Mouse (Mus musculus) CH12.LX (cell line): ENCODE measurements around the gene Gpr155. TPM values are rescaled to one million over a fixed set of nuclear protein-coding genes. Genes with fewer than 3 reads are reported as not detected.

Source experiments
- DNase-seq: peaks from one replicate; pipeline ENCODE4 v3.0.0-alpha.2; 2013; ENCODE audit errors: extremely low read depth
- H3K27ac ChIP-seq: 2 replicates; pipeline ENCODE4 v1.5.1; 2012; ENCODE audit warnings: low read depth, mild to moderate bottlenecking, control low read depth, moderate library complexity; ENCODE audit not compliant: insufficient read depth
- H3K27me3 ChIP-seq: replicated peaks from 2 replicates; pipeline ENCODE3; 2012; ENCODE audit warnings: inconsistent platforms
- H3K36me3 ChIP-seq, 2 experiments: replicated peaks in 1 of 2; 2 replicates each; pipeline versions ENCODE3 to v1.6.1; 2012; ENCODE audit warnings: inconsistent platforms in 1 of 2, low read length in 1 of 2, mild to moderate bottlenecking in 1 of 2, mixed read lengths in 1 of 2, moderate library complexity in 1 of 2; ENCODE audit not compliant: control insufficient read depth in 1 of 2, insufficient read depth in 1 of 2
- H3K4me1 ChIP-seq, 2 experiments: 2 replicates each; pipeline ENCODE4 v1.6.1; 2012; ENCODE audit warnings: inconsistent platforms in 1 of 2, moderate library complexity in 1 of 2; ENCODE audit not compliant: insufficient read depth in 2 of 2, control insufficient read depth in 1 of 2
- H3K4me2 ChIP-seq: 2 replicates; pipeline ENCODE4 v1.6.1; 2012; ENCODE audit warnings: low read depth, mild to moderate bottlenecking, control low read depth; ENCODE audit not compliant: poor library complexity, insufficient read depth, severe bottlenecking
- H3K4me3 ChIP-seq, 3 experiments: fragments of 150-350 bp in 1 of 3; sonication (generic) in 1 of 3; replicated peaks in 1 of 3; 2 replicates each; pipeline versions ENCODE3 to v1.5.1; 2011 to 2012; ENCODE audit warnings: low read depth in 2 of 3, low read length in 2 of 3, mild to moderate bottlenecking in 2 of 3, moderate library complexity in 2 of 3, control low read depth in 1 of 3, improper control_type of control experiment in 1 of 3, inconsistent platforms in 1 of 3, mixed read lengths in 1 of 3; ENCODE audit not compliant: poor library complexity in 1 of 3
- H3K79me2 ChIP-seq: replicated peaks from 2 replicates; pipeline ENCODE4 v1.6.1; 2012; ENCODE audit warnings: mild to moderate bottlenecking, moderate library complexity; ENCODE audit not compliant: control insufficient read depth, poor library complexity, insufficient read depth, severe bottlenecking; ENCODE audit errors: extremely low read depth
- H3K9ac ChIP-seq: 2 replicates; pipeline ENCODE4 v1.6.1; 2012; ENCODE audit warnings: low read depth, mild to moderate bottlenecking, control low read depth, moderate library complexity; ENCODE audit not compliant: insufficient read depth
- H3K9me3 ChIP-seq: replicated peaks from 2 replicates; pipeline ENCODE3; 2012; ENCODE audit warnings: low read length, inconsistent platforms, mixed read lengths
- CTCF ChIP-seq, 2 experiments: IDR thresholded peaks in 1 of 2; conservative IDR thresholded peaks in 1 of 2; 2 replicates each; pipeline ENCODE4 v1.5.1; 2011 to 2012; ENCODE audit warnings: low read depth in 2 of 2, low read length in 2 of 2, improper control_type of control experiment in 1 of 2, inconsistent platforms in 1 of 2, mild to moderate bottlenecking in 1 of 2, moderate library complexity in 1 of 2
- E2F4 ChIP-seq: IDR thresholded peaks from 2 replicates; pipeline ENCODE4 v1.6.1; 2011; ENCODE audit warnings: low read depth, low read length, improper control_type of control experiment; ENCODE audit not compliant: insufficient replicate concordance
- ELF1 ChIP-seq: IDR thresholded peaks from 2 replicates; pipeline ENCODE4 v1.6.1; 2014; ENCODE audit warnings: low read depth, mild to moderate bottlenecking, inconsistent platforms, low read length, improper control_type of control experiment
- ETS1 ChIP-seq: conservative IDR thresholded peaks from 2 replicates; pipeline ENCODE4 v1.6.1; 2012; ENCODE audit warnings: low read depth, mild to moderate bottlenecking, inconsistent platforms, low read length, improper control_type of control experiment, moderate library complexity
- GABPA ChIP-seq: IDR thresholded peaks from 2 replicates; pipeline ENCODE4 v1.6.1; 2012; ENCODE audit warnings: low read depth, low read length, improper control_type of control experiment, inconsistent platforms; ENCODE audit not compliant: insufficient replicate concordance
- HCFC1 ChIP-seq: IDR thresholded peaks from 2 replicates; pipeline ENCODE4 v1.6.1; 2012; ENCODE audit warnings: low read depth, mild to moderate bottlenecking, inconsistent platforms, low read length, improper control_type of control experiment
- IRF4 ChIP-seq: IDR thresholded peaks from 2 replicates; pipeline ENCODE4 v1.6.1; 2014; ENCODE audit warnings: low read depth, mild to moderate bottlenecking, inconsistent platforms, low read length, improper control_type of control experiment
- JUN ChIP-seq: IDR thresholded peaks from 2 replicates; pipeline ENCODE4 v1.6.1; 2011; ENCODE audit warnings: low read depth, mild to moderate bottlenecking, low read length, improper control_type of control experiment, moderate library complexity; ENCODE audit not compliant: insufficient read depth
- KAT2A ChIP-seq: IDR thresholded peaks from 2 replicates; pipeline ENCODE4 v1.6.1; 2012; ENCODE audit warnings: low read length, improper control_type of control experiment, inconsistent platforms; ENCODE audit not compliant: insufficient replicate concordance
- MAFK ChIP-seq: IDR thresholded peaks from 2 replicates; pipeline ENCODE4 v1.6.1; 2011; ENCODE audit warnings: low read length, improper control_type of control experiment; ENCODE audit not compliant: insufficient replicate concordance
- MXI1 ChIP-seq: IDR thresholded peaks from 2 replicates; pipeline ENCODE4 v1.6.1; 2011; ENCODE audit warnings: mild to moderate bottlenecking, low read depth, low read length, improper control_type of control experiment
- NRF1 ChIP-seq: IDR thresholded peaks from 2 replicates; pipeline ENCODE4 v1.6.1; 2014; ENCODE audit warnings: low read depth, mild to moderate bottlenecking, inconsistent platforms, low read length, improper control_type of control experiment, moderate library complexity
- POLR2AphosphoS2 ChIP-seq: IDR thresholded peaks from 2 replicates; pipeline ENCODE4 v1.6.1; 2011; ENCODE audit warnings: low read depth, low read length, improper control_type of control experiment
- RAD21 ChIP-seq: IDR thresholded peaks from 2 replicates; pipeline ENCODE4 v1.6.1; 2011; ENCODE audit warnings: low read depth, mild to moderate bottlenecking, low read length, improper control_type of control experiment, moderate library complexity
- SMC3 ChIP-seq: IDR thresholded peaks from 2 replicates; pipeline ENCODE4 v1.6.1; 2011; ENCODE audit warnings: low read depth, low read length, improper control_type of control experiment
- TBP ChIP-seq: conservative IDR thresholded peaks from 2 replicates; pipeline ENCODE4 v1.6.1; 2011; ENCODE audit warnings: low read depth, low read length, improper control_type of control experiment
- TCF12 ChIP-seq: IDR thresholded peaks from 2 replicates; pipeline ENCODE4 v1.6.1; 2014; ENCODE audit warnings: low read depth, mild to moderate bottlenecking, inconsistent platforms, low read length, improper control_type of control experiment
- USF1 ChIP-seq: IDR thresholded peaks from 2 replicates; pipeline ENCODE4 v1.6.1; 2014; ENCODE audit warnings: low read depth, mild to moderate bottlenecking, inconsistent platforms, low read length, improper control_type of control experiment
- ZKSCAN1 ChIP-seq: IDR thresholded peaks from 2 replicates; pipeline ENCODE4 v1.6.1; 2012; ENCODE audit warnings: low read depth, inconsistent platforms, low read length, improper control_type of control experiment, borderline replicate concordance
- dilution Hi-C: fragments of 300-500 bp; cut with MboI; formaldehyde crosslinking; loops from 2 replicates; pipeline ENCODE4 v1.14.3; 2020; ENCODE audit warnings: low sequenced_read_pairs; ENCODE audit not compliant: extremely low pct_unique_long_range_greater_than_20kb, extremely low pct_ligation_motif_present
- in situ Hi-C: fragments of 300-500 bp; cut with MboI; formaldehyde crosslinking; loops from 3 replicates; pipeline ENCODE4 v1.14.3; 2019; ENCODE audit warnings: low sequenced_read_pairs, low pct_ligation_motif_present, low pct_unique_long_range_greater_than_20kb, mixed read lengths
- polyA plus RNA-seq: library from polyadenylated mRNA; unstranded; fragments of >175 nt; gene quantifications from 2 replicates; pipeline ENCODE4 v1.2.1, GENCODE M21; 2012; ENCODE audit warnings: low read depth; ENCODE audit not compliant: insufficient read length
- total RNA-seq, 2 experiments: library from RNA; depleted of rRNA; stranded (reverse); fragments of 300-350 nt in 1 of 2; fragments of >200 nt in 1 of 2; gene quantifications; 2 replicates each; pipeline ENCODE4 v1.2.3; 2012 to 2014

Gpr155 gene
- total and polyA plus RNA-seq, 3 experiments: 3.0 to 5.7 (median 3.2) TPM

DNA sequence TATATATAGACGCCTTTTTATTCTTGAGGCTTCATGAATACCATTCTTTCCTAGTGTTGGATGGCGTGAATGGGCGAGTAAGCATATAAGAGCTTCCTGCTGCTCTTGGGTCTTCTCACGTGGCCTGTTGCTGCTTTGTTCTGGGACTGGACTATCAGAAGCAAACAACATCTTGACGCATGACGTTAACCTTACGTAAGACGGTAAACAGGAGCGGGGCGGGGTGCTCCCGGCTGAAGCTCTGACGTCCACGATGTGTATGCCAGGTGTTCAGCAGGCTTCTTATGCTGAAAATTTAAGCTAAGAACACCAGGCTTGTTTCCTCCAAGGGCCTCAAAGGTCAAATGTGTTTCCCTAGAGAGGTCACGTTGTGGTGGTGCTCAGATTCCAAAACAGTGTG, 39.5 kb upstream of the Gpr155 start:
- H3K27ac ChIP-seq: no peak overlapping the region
- no peak overlapping the region for H3K4me2 ChIP-seq
- dilution Hi-C loops: no loop called here
- H3K79me2 ChIP-seq: no peaks in the 10 kb centered on the region
- H3K9me3 ChIP-seq: no peaks in the 10 kb centered on the region
- peaks cover 15 to 85% of the 10 kb centered on the region in 2 experiments for H3K36me3 ChIP-seq
- DNase-seq: no peak
- no peak overlapping the region for H3K9ac ChIP-seq
- in situ Hi-C loops: no loop called here
- H3K27me3 ChIP-seq: no peaks in the 10 kb centered on the region
- H3K4me3 ChIP-seq: no peak overlapping the region
- TF ChIP-seq USF1 (no peak), TBP (no peak), JUN (no peak), GABPA (no peak), MAFK (no peak), IRF4 (no peak), TCF12 (no peak), SMC3 (no peak), ELF1 (no peak)
- peaks cover 10 to 26% of the 10 kb centered on the region in 2 experiments for H3K4me1 ChIP-seq

GRCm38 (mm10) chr2:73419730-73420129, 33.4 kb upstream of the Gpr155 start:
- Histone ChIP-seq H3K4me1 (peaks cover 10 to 24% of the 10 kb centered on the region in 2 experiments), H3K36me3 (peaks cover 10 to 84% of the 10 kb centered on the region in 2 experiments), H3K9ac (no peak overlapping the region), H3K27ac (no peak overlapping the region)
- in situ Hi-C loops (loop anchor here (25.0 kb wide), 1 partner anchor 257 kb away; no protein-coding TSS in a partner anchor), dilution Hi-C loops (no loop called here)
- no peak for TF ChIP-seq ELF1
- no peak for TF ChIP-seq KAT2A
- no peak for TF ChIP-seq HCFC1
- no peak for TF ChIP-seq E2F4
- TF ChIP-seq, all 38 proteins: peak for 0
- no peak overlapping the region for H3K4me3 ChIP-seq
- no peaks in the 10 kb centered on the region for H3K9me3 ChIP-seq
- DNase-seq: no peak
- H3K79me2 ChIP-seq: no peaks in the 10 kb centered on the region
- H3K4me2 ChIP-seq: no peak overlapping the region
- no peaks in the 10 kb centered on the region for H3K27me3 ChIP-seq

DNA sequence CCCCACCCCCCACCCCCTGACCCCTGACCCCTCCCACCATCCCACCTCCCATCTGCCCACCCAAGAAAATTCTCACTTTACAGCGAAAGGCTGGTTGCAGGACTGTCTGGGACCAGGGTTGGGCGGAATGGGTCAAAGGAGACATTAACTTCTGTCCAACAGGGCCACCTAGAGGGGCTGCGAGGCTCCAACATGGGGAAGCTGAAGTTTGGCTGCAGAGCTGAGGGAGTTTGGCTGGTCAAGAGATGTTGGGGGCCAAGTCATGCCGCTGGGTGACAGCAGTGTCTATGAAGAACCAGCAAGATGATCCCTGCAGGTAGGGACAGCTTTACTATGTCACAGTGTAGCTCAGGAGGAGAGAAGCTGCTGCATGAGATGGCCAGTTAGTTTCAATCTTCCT, 32.9 kb upstream of the Gpr155 start:
- no peaks in the 10 kb centered on the region for H3K79me2 ChIP-seq
- H3K36me3 ChIP-seq: peaks cover 10 to 82% of the 10 kb centered on the region in 2 experiments
- no peak overlapping the region for H3K4me3 ChIP-seq
- peaks cover 10 to 21% of the 10 kb centered on the region in 2 experiments for H3K4me1 ChIP-seq
- DNase-seq: no peak
- in situ Hi-C loops: loop anchor here (25.0 kb wide), 1 partner anchor 257 kb away; no protein-coding TSS in a partner anchor
- no peaks in the 10 kb centered on the region for H3K27me3 ChIP-seq
- TF ChIP-seq MXI1 (no peak), MAFK (no peak), POLR2AphosphoS2 (no peak), USF1 (no peak), ETS1 (no peak), CTCF (conservative IDR thresholded peaks at IDR 0.05 in 1 of 2, IDR thresholded peaks at IDR 0.05 in 1 of 2; ENCODE audit: low read depth in 2 of 2, low read length in 2 of 2) (peak in 1 of 2 experiments; percentile 69; a peak in 2 of 4 replicates), JUN (no peak), ZKSCAN1 (no peak), RAD21 (peak; percentile 71), SMC3 (peak; percentile 55), NRF1 (no peak)
- H3K4me2 ChIP-seq: no peak overlapping the region
- dilution Hi-C loops: no loop called here
- H3K27ac ChIP-seq: no peak overlapping the region
- H3K9ac ChIP-seq: no peak overlapping the region
- no peaks in the 10 kb centered on the region for H3K9me3 ChIP-seq
